Mouse (Mus musculus) lung, embryonic 16.5 days (tissue): ENCODE data around the gene Rhbdd3. TPM values are rescaled to one million over a fixed set of nuclear protein-coding genes. Genes with fewer than 3 reads are reported as not detected.
A peak's percentile ranks its signal among the peaks of the same experiment; 100 is the strongest.
"Not testable (repeated sequence)": the region's sequence is repeated elsewhere in the genome, so short reads cannot be mapped to it uniquely, and the experiment has no call there.

ENCODE experiments used
- ATAC-seq: fragments of 200-750 bp; cut with Nextera tagmentation; 2 replicates; pipeline ENCODE4 v1.8.0; 2017; ENCODE audit warnings: low read depth, mild to moderate bottlenecking, moderate library complexity
- H3K27ac ChIP-seq: fragments of 300-500 bp; sonication (generic); 2 replicates; pipeline ENCODE4 v1.5.1; 2014; ENCODE audit warnings: mild to moderate bottlenecking, control low read depth, low read length
- H3K27me3 ChIP-seq: fragments of 300-500 bp; sonication (generic); 2 replicates; pipeline ENCODE4 v1.6.1; 2014; ENCODE audit warnings: low read depth, low read length, mixed read lengths; ENCODE audit not compliant: control insufficient read depth, insufficient read depth
- H3K36me3 ChIP-seq: fragments of 300-500 bp; sonication (generic); 2 replicates; pipeline ENCODE4 v1.6.1; 2014; ENCODE audit warnings: low read length; ENCODE audit not compliant: control insufficient read depth, insufficient read depth
- H3K4me1 ChIP-seq: fragments of 300-500 bp; sonication (generic); replicated peaks from 2 replicates; pipeline ENCODE4 v1.6.1; 2014; ENCODE audit warnings: low read length, mixed read lengths; ENCODE audit not compliant: control insufficient read depth, insufficient read depth
- H3K4me2 ChIP-seq: fragments of 300-500 bp; sonication (generic); 2 replicates; pipeline ENCODE4 v1.6.1; 2014; ENCODE audit warnings: low read depth, low read length, control low read depth
- H3K4me3 ChIP-seq: fragments of 300-500 bp; sonication (generic); 2 replicates; pipeline ENCODE4 v1.5.1; 2014; ENCODE audit warnings: mild to moderate bottlenecking, low read length, control low read depth
- H3K9ac ChIP-seq: fragments of 300-500 bp; sonication (generic); 2 replicates; pipeline ENCODE4 v1.6.1; 2014; ENCODE audit warnings: low read length, control low read depth
- H3K9me3 ChIP-seq: fragments of 300-500 bp; sonication (generic); 2 replicates; pipeline ENCODE4 v1.6.1; 2016; ENCODE audit warnings: low read length; ENCODE audit not compliant: control insufficient read depth
- WGBS: fragments of 180-500 bp; shearing (Covaris S2); extraction: QIAGEN DNeasy Blood & Tissue Kit; methylation state at CpG from one replicate; pipeline ENCODE4 v1.1.7; 2014; 5-methylcytosine and 5-hydroxymethylcytosine counted together
- polyA plus RNA-seq: library from polyadenylated mRNA; unstranded; fragments of >200 nt; fragmentation: Nextera tagmentation; extraction: Ambion mirVana; gene quantifications from 2 replicates; pipeline ENCODE4 v1.2.1, GENCODE M21; 2015

Gene Rhbdd3
- polyA plus RNA-seq, 1 experiment from 2014 or later: 23.8 TPM

DNA sequence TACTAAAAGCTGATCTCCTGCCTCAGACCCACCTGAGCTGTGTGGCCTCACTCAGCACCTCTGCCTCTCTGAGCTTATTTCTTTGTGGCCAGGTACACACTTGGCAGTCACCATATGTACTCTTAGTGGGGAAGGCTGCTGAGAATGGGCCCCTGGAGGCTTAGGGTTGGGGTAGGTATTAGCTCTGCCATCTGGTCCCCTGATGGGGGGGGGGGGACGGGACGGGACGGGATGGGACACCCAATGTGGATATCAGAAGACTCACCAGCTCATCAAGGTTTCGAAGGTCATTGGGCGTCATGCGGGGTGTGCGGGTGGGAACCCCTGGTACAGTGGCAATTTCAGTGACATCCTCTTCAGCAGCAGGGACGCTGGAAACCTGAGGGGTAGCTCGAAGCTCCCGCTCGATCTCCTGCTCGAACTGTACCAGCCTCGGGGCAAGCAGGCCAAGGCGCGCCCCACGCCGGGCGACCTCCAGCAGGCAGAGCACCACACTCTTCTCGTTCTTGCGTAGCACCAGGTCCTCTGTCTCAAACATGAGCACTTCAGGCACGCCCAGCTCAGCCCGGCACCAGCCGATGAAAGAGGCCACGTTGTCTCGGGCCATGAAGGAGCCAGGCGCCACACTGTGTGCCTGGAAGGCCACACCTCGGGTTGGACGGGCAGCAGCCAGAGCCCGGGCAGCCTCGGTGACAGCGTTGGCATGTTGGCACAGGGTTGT is 35.0 kb upstream of the Rhbdd3 start:
- WGBS: 55% methylated on average over 31 of the region's 31 CpGs
- H3K4me1 ChIP-seq: peaks cover 24% of the 10 kb centered on the region
- H3K4me2 ChIP-seq: peak overlapping the region; percentile 98
- peak overlapping the region; percentile 77 for H3K4me3 ChIP-seq
- H3K27me3 ChIP-seq: peaks cover 34% of the 10 kb centered on the region
- H3K36me3 ChIP-seq: peaks cover 11% of the 10 kb centered on the region
- H3K9me3 ChIP-seq: no peaks in the 10 kb centered on the region
- H3K27ac ChIP-seq: no peak overlapping the region
- peak overlapping the region; percentile 82 for H3K9ac ChIP-seq
- no peak for ATAC-seq

DNA sequence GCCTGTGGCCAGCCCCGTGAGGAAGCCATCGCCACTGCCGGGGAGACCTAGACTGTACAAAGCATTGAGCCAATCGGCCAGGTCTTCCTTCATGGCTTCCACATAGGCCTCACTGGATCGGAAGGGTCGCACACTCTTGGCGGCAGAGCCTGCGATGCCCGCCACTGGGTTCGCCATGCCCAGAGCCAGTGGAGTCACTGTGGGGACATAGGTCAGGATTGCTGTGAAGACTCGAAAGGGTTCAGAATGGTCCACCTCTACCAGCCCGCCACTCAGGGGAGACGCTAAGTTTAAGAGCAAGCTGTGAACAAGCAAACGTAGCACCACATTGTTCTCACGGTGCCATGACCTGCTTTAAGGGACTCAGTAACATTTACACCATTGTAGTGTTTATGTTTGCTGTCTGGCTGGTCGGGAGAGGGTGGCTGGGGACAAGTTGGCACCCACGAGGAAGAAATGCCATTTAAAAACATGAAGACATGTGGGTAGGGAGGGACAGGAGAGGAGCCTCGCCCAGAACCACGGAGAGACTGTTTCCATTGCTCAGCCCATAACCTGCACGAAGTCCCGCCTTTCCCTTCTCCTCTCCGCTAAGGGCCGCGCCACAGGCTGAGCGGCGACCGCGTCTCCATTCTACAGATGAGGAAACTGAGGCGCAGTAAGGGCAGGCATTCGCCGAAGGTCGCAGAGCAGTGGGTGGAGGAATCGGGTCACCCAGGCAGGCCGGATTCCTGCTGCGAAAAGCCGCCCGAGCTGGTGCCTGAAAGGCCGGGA is 34.3 kb upstream of the Rhbdd3 start:
- ATAC-seq: no peak
- Histone ChIP-seq H3K36me3 (peaks cover 18% of the 10 kb centered on the region), H3K9me3 (no peaks in the 10 kb centered on the region), H3K9ac (peak overlapping the region; percentile 82), H3K4me2 (peak overlapping the region; percentile 98), H3K4me1 (peaks cover 24% of the 10 kb centered on the region), H3K27ac (peak overlapping the region; percentile 39; the same call in 1 of the 2 replicates), H3K27me3 (peaks cover 27% of the 10 kb centered on the region), H3K4me3 (peak overlapping the region; percentile 77)
- WGBS: 14% methylated on average over 38 of the region's 38 CpGs

GRCm38 (mm10) chr11:5065056-5065821 is 33.5 kb upstream of the Rhbdd3 start, which contains the start of gene Gas2l1:
Gene Gas2l1 (minus strand): TSS chr11:5065327.
- no peaks in the 10 kb centered on the region for H3K9me3 ChIP-seq
- H3K4me2 ChIP-seq: peak within 1 kb of the TSS; percentile 98
- H3K27ac ChIP-seq: peak within 1 kb of the TSS; percentile 59
- peak within 1 kb of the TSS; percentile 77 for H3K4me3 ChIP-seq
- WGBS: under 1% methylated on average over 43 of the region's 50 CpGs
- peaks cover 19% of the 10 kb centered on the region for H3K27me3 ChIP-seq
- peak; percentile 88 for ATAC-seq
- H3K4me1 ChIP-seq: peaks cover 22% of the 10 kb centered on the region
- peaks cover 22% of the 10 kb centered on the region for H3K36me3 ChIP-seq
- peak within 1 kb of the TSS; percentile 82 for H3K9ac ChIP-seq

GRCm38 (mm10) chr11:5067063-5067462 is 31.7 kb upstream of the Rhbdd3 start:
- Histone ChIP-seq H3K4me1 (peaks cover 11% of the 10 kb centered on the region), H3K9me3 (no peaks in the 10 kb centered on the region), H3K27me3 (peaks cover 6% of the 10 kb centered on the region), H3K27ac (no peak overlapping the region), H3K36me3 (peaks cover 39% of the 10 kb centered on the region), H3K4me2 (no peak overlapping the region), H3K9ac (no peak overlapping the region), H3K4me3 (no peak overlapping the region)
- no peak for ATAC-seq

DNA sequence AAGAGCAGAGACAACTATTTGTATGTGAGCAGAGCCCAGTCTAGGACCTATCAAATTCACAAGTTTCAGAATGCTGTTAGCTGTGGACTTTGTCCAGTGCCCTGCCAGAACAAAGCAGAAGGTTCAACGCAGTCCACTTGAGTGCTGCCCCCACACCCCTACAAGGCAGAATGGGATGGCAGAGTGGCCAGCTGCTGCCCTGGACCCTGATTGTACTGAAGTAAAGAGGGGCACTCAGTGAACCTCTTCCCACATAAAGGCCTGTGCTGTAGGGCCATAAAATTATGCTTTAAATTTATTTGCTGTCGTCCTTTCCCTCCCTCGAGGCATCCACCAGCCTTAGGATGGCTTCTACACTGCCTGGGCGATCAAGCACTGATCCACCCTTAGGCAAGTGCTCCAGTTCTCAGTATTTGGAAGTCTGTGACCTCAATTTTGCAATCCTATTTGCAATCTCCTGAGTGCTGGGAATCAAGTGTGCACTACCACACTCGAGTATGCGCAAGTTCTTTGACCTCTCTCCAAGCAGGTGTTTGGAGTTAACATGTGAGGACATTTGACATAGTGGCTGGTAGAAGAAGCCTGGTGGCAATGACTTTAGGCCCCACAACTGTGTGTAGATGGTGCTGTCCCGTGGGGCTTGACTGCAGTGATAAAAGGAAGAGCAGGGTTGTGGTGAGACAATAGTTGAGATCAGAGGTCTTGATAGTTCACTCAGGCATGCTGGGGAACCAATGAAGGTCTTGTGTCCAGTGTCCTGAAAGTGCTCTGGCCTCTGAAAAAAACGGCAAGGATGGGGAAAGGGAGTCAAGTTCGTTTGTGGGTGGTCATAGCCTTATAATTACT is 30.4 kb upstream of the Rhbdd3 start:
- Histone ChIP-seq H3K27me3 (no peaks in the 10 kb centered on the region), H3K4me2 (no peak overlapping the region), H3K36me3 (peaks cover 52% of the 10 kb centered on the region), H3K27ac (no peak overlapping the region), H3K4me1 (peaks cover 6% of the 10 kb centered on the region), H3K9ac (no peak overlapping the region), H3K4me3 (no peak overlapping the region), H3K9me3 (no peaks in the 10 kb centered on the region)
- ATAC-seq: no peak
- 83% methylated on average over 9 of the region's 9 CpGs for WGBS

DNA sequence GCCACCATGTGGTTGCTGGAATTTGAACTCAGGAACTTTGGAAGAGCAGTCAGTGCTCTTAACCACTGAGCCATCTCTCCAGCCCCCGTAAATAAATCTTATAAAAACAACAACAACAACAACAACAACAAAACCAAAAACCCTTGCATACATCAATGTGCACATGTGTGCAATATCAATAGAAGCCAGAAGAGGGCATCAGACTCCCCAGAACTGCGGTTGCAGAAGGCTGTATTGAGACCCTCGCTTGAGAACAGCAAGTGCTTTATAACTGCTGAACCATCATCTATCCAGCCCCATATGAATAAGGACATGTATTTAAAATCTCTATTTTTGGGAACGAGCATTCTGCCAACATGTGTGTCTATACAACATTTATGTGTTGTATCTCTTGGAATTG is 23.8 kb upstream of the Rhbdd3 start:
- Histone ChIP-seq H3K4me3 (no peak overlapping the region), H3K4me2 (no peak overlapping the region), H3K27me3 (no peaks in the 10 kb centered on the region), H3K9me3 (no peaks in the 10 kb centered on the region), H3K9ac (no peak overlapping the region), H3K4me1 (no peaks in the 10 kb centered on the region), H3K36me3 (peaks cover 58% of the 10 kb centered on the region), H3K27ac (no peak overlapping the region)
- no peak for ATAC-seq
- WGBS: 66% methylated on average over 4 of the region's 4 CpGs

GRCm38 (mm10) chr11:5075760-5076159 is 23.0 kb upstream of the Rhbdd3 start:
- H3K4me2 ChIP-seq: no peak overlapping the region
- H3K27ac ChIP-seq: no peak overlapping the region
- ATAC-seq: no peak
- H3K27me3 ChIP-seq: no peaks in the 10 kb centered on the region
- H3K4me3 ChIP-seq: no peak overlapping the region
- H3K36me3 ChIP-seq: peaks cover 51% of the 10 kb centered on the region
- H3K4me1 ChIP-seq: no peaks in the 10 kb centered on the region
- H3K9ac ChIP-seq: no peak overlapping the region
- H3K9me3 ChIP-seq: no peaks in the 10 kb centered on the region

DNA sequence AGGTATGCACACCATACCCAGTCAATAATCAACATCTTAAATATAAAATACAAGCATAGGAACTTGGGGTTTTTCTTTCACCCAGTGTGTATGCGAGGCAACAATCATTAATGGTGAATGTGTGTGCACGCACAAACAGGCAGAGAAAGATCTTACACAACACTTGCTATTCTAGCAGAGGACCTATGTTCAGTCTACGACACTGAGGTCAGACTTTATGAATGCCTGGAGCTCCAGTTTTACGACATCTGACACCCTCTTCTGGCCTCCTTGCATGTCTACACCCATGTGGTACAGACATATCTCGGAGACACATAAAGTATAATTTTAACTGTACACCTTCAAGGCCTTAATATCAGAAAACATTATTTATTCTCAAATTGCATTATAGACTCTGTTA is 21.9 kb upstream of the Rhbdd3 start:
- WGBS: 67% methylated on average over 4 of the region's 5 CpGs
- H3K27me3 ChIP-seq, H3K4me1 ChIP-seq, H3K4me2 ChIP-seq, H3K9me3 ChIP-seq, H3K9ac ChIP-seq, ATAC-seq, H3K4me3 ChIP-seq, H3K27ac ChIP-seq: not testable (repeated sequence)
- H3K36me3 ChIP-seq: peaks cover 48% of the 10 kb centered on the region
